Mouse (Mus musculus): ENCODE results near the gene Tchp. TPM values are rescaled to one million over a fixed set of nuclear protein-coding genes. Genes with fewer than 3 reads are reported as not detected.
A peak's percentile ranks its signal among the peaks of the same experiment; 100 is the strongest.

Tchp gene
- total RNA-seq, 1 experiment, result 20.6 TPM

DNA sequence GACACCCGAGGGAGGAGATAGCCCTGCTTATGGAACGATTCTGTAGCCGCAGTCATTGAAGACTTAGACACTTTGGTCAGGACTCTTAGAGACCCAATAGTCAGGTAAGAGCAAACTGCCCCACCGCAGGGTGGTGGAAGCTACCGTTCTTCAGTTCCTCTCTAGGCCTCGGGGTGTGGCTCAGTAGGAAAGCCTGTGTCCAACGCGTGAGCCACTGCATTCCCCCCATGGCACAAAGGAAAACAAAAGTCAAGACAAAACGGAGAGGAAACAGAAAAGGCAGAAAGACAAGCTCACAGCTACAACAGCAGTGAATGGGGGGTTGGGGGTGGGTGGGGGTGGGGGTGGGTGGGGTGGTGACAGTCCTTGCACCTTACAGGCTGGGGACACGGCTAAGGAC lies 44.8 kb downstream of the Tchp start:
- TF ChIP-seq HCFC1 (IDR thresholded peaks at IDR 0.05; ENCODE audit: borderline replicate concordance, insufficient read depth, low read length) (no peak), ZNF384 (IDR thresholded peaks at IDR 0.05; ENCODE audit: low read depth, low read length) (no peak), ZC3H11A (IDR thresholded peaks at IDR 0.05; ENCODE audit: borderline replicate concordance, low read depth, low read length) (no peak), CHD2 (IDR thresholded peaks at IDR 0.05; ENCODE audit: low read depth, low read length) (no peak), MAFK (IDR thresholded peaks at IDR 0.05; ENCODE audit: insufficient read depth, low read depth, low read length) (no peak)
- Histone ChIP-seq H3K9ac (ENCODE audit: insufficient read depth, low read depth, low read length, poor library complexity, severe bottlenecking) (0 out of 2 replicates have a peak overlapping the region, but pooled peaks have one; percentile 5), H3K27ac (ENCODE audit: insufficient read depth, low read depth, low read length, poor library complexity, severe bottlenecking) (peak overlapping the region; percentile 17; the same call in 1 of the 2 replicates), H3K36me3 (ENCODE audit: control insufficient read depth, insufficient read depth, low read length, poor library complexity, severe bottlenecking) (peaks cover 25% of the 10 kb centered on the region), H3K4me1 (ENCODE audit: control insufficient read depth in 2 of 2, insufficient read depth in 2 of 2, low read length in 2 of 2, poor library complexity in 1 of 2) (peaks cover 2 to 10% of the 10 kb centered on the region in 2 experiments; a peak in 3 of 4 replicates), H3K4me3 (ENCODE audit: insufficient read depth in 1 of 2, low read depth in 1 of 2, low read length in 2 of 2, poor library complexity in 1 of 2, severe bottlenecking in 1 of 2) (no peak overlapping the region), H3K9me3 (ENCODE audit: control insufficient read depth, insufficient read depth, low read depth, low read length) (no peaks in the 10 kb centered on the region)
- DNase-seq (ENCODE audit: low read depth, low spot score), result no peak
- in situ Hi-C loops (cut with MboI; ENCODE audit: low sequenced_read_pairs in 2 of 2, unreplicated experiment in 2 of 2), result no loop called here

- TF ChIP-seq MAFK (IDR thresholded peaks at IDR 0.05; ENCODE audit: insufficient read depth, low read depth, low read length) (no peak), HCFC1 (IDR thresholded peaks at IDR 0.05; ENCODE audit: borderline replicate concordance, insufficient read depth, low read length) (no peak), ZC3H11A (IDR thresholded peaks at IDR 0.05; ENCODE audit: borderline replicate concordance, low read depth, low read length) (no peak), CHD2 (IDR thresholded peaks at IDR 0.05; ENCODE audit: low read depth, low read length) (no peak), ZNF384 (IDR thresholded peaks at IDR 0.05; ENCODE audit: low read depth, low read length) (no peak)
- in situ Hi-C loops (cut with MboI; ENCODE audit: low sequenced_read_pairs in 2 of 2, unreplicated experiment in 2 of 2), result no loop called here
- Histone ChIP-seq H3K36me3 (ENCODE audit: control insufficient read depth, insufficient read depth, low read length, poor library complexity, severe bottlenecking) (peaks cover 23% of the 10 kb centered on the region), H3K4me3 (ENCODE audit: insufficient read depth in 1 of 2, low read depth in 1 of 2, low read length in 2 of 2, poor library complexity in 1 of 2, severe bottlenecking in 1 of 2) (no peak overlapping the region), H3K4me1 (ENCODE audit: control insufficient read depth in 2 of 2, insufficient read depth in 2 of 2, low read length in 2 of 2, poor library complexity in 1 of 2) (peaks cover 2 to 10% of the 10 kb centered on the region in 2 experiments; a peak in 3 of 4 replicates), H3K9ac (ENCODE audit: insufficient read depth, low read depth, low read length, poor library complexity, severe bottlenecking) (no peak overlapping the region), H3K9me3 (ENCODE audit: control insufficient read depth, insufficient read depth, low read depth, low read length) (no peaks in the 10 kb centered on the region), H3K27ac (ENCODE audit: insufficient read depth, low read depth, low read length, poor library complexity, severe bottlenecking) (0 out of 2 replicates have a peak overlapping the region, but pooled peaks have one; percentile 14)
- no peak for DNase-seq (ENCODE audit: low read depth, low spot score)
Observed at GRCm38 (mm10) chr5:114753384-114753783, 45.8 kb downstream of the Tchp start.

GRCm38 (mm10) chr5:114759536-114760090 lies 52.1 kb downstream of the Tchp start:
- no peaks in the 10 kb centered on the region for H3K9me3 ChIP-seq (ENCODE audit: control insufficient read depth, insufficient read depth, low read depth, low read length)

GRCm38 (mm10) chr5:114761980-114762379 lies 54.4 kb downstream of the Tchp start:
- in situ Hi-C loops (cut with MboI; ENCODE audit: low sequenced_read_pairs in 2 of 2, unreplicated experiment in 2 of 2), result no loop called here
- H3K9me3 ChIP-seq (ENCODE audit: control insufficient read depth, insufficient read depth, low read depth, low read length), result no peaks in the 10 kb centered on the region
- no peak overlapping the region for H3K4me3 ChIP-seq (ENCODE audit: insufficient read depth in 1 of 2, low read depth in 1 of 2, low read length in 2 of 2, poor library complexity in 1 of 2, severe bottlenecking in 1 of 2)
- peaks cover 34% of the 10 kb centered on the region; the same call in 1 of the 2 replicates for H3K36me3 ChIP-seq (ENCODE audit: control insufficient read depth, insufficient read depth, low read length, poor library complexity, severe bottlenecking)
- H3K27ac ChIP-seq (ENCODE audit: insufficient read depth, low read depth, low read length, poor library complexity, severe bottlenecking), result no peak overlapping the region
- DNase-seq (ENCODE audit: low read depth, low spot score), result no peak
- TF ChIP-seq HCFC1 (IDR thresholded peaks at IDR 0.05; ENCODE audit: borderline replicate concordance, insufficient read depth, low read length) (no peak), ZNF384 (IDR thresholded peaks at IDR 0.05; ENCODE audit: low read depth, low read length) (no peak), CHD2 (IDR thresholded peaks at IDR 0.05; ENCODE audit: low read depth, low read length) (no peak), ZC3H11A (IDR thresholded peaks at IDR 0.05; ENCODE audit: borderline replicate concordance, low read depth, low read length) (no peak), MAFK (IDR thresholded peaks at IDR 0.05; ENCODE audit: insufficient read depth, low read depth, low read length) (no peak)
- no peak overlapping the region for H3K9ac ChIP-seq (ENCODE audit: insufficient read depth, low read depth, low read length, poor library complexity, severe bottlenecking)
- H3K4me1 ChIP-seq (ENCODE audit: control insufficient read depth in 2 of 2, insufficient read depth in 2 of 2, low read length in 2 of 2, poor library complexity in 1 of 2), result no peaks in the 10 kb centered on the region

More at GRCm38 (mm10) chr5:114759536-114760090, 52.1 kb downstream of the Tchp start:
- TF ChIP-seq ZNF384 (IDR thresholded peaks at IDR 0.05; ENCODE audit: low read depth, low read length), result no peak
- TF ChIP-seq ZC3H11A (IDR thresholded peaks at IDR 0.05; ENCODE audit: borderline replicate concordance, low read depth, low read length), result no peak
- no peak for TF ChIP-seq MAFK (IDR thresholded peaks at IDR 0.05; ENCODE audit: insufficient read depth, low read depth, low read length)
- Histone ChIP-seq H3K27ac (ENCODE audit: insufficient read depth, low read depth, low read length, poor library complexity, severe bottlenecking) (no peak overlapping the region), H3K4me1 (ENCODE audit: control insufficient read depth in 2 of 2, insufficient read depth in 2 of 2, low read length in 2 of 2, poor library complexity in 1 of 2) (no peaks in the 10 kb centered on the region), H3K4me3 (ENCODE audit: insufficient read depth in 1 of 2, low read depth in 1 of 2, low read length in 2 of 2, poor library complexity in 1 of 2, severe bottlenecking in 1 of 2) (no peak overlapping the region), H3K36me3 (ENCODE audit: control insufficient read depth, insufficient read depth, low read length, poor library complexity, severe bottlenecking) (peaks cover 29% of the 10 kb centered on the region; the same call in 1 of the 2 replicates), H3K9ac (ENCODE audit: insufficient read depth, low read depth, low read length, poor library complexity, severe bottlenecking) (no peak overlapping the region)
- in situ Hi-C loops (cut with MboI; ENCODE audit: low sequenced_read_pairs in 2 of 2, unreplicated experiment in 2 of 2), result no loop called here
- no peak for DNase-seq (ENCODE audit: low read depth, low spot score)

Data from ES-E14 (cell line).